Mouse (Mus musculus) left cerebral cortex, adult 11 months (tissue): Measurements from ENCODE around the gene Add3.

ENCODE experiments used
- DNase-seq: peaks from one replicate; pipeline ENCODE4 v3.0.0; 2022; ENCODE audit warnings: low spot score

Gene Add3

GRCm38 (mm10) chr19:53130399-53131175, 9.7 kb upstream of the Add3 start:
- no peak for DNase-seq

DNA sequence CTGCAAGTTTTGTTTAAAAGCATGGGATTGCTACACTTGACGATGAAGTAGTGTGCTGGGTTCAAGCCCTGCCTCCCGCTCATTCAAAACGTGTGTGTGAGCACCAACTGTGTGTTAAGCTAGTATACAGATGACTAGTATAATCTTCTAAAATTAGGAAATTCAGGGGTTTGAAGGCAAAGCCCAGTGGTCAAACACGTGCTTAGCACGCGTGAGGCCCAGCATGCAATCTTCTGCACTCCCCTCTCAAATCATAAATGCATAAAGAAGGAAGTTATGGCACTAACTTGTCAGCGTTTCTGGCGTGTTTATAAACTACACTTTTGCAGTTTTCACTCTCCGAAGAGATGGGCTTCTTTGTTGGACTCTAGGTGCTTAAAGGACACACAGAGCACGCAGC, 7.8 kb upstream of the Add3 start:
- no peak for DNase-seq

DNA sequence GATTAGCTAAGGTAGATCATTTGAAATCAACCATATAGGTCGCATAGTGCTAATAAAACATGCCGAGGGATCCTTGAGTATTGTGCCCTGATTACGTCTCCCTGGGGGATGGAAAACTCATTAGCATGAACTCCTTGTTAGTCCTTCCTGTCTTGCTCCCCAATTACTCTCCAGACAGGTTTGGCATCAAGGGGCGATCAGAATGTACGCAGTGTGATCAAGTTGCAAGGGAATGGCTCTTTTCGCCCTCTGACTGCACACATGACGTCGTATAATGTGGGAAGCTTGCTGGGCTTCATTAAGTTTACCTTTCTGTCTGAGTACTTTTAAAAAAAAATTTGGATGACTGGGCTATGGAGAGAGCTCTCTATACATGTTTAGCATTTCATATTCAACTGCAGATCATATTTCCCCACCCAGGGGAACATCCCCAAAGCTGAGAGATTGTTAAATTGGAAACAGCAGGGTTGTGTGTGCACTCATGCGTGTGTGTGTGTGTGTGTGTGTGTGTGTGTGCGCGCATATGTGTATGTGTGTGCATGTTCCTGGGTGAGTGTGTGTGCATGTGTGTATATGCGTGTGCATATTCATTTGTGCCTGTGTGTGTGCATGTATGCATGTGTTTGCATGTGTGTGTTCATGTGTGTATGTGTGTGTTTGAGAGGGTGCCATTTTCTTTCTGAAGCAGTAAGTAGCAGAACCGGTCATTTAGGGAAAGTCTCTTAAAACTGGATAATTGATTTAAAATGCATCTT, 3.7 kb upstream of the Add3 start:
- DNase-seq: no peak

DNA sequence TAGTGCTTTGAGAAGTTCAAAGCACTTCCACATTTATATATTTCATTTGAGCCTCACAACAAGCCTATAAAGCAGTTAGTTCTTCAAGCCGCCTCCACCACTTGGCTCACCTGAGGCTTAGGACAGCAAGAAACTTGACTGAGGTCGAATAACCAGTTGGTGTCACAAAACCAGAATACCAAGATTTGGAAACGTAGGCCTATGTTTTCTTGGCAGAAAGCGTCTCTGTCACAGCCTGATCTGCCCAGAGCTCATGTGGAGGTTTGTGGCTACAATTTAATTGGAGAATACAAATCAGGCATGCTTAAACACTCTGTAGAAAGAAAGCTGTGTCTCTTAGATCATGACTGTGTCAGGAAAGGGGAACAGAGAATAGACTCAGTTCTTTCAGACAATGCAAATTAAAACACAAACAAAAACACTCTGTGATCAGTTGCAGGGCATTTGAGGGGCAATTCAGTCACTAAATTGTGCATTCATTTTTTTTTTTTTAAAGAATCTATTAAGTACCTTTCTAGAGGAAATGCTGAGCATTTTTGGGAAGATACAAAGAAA, 3.0 kb upstream of the Add3 start:
- no peak for DNase-seq

DNA sequence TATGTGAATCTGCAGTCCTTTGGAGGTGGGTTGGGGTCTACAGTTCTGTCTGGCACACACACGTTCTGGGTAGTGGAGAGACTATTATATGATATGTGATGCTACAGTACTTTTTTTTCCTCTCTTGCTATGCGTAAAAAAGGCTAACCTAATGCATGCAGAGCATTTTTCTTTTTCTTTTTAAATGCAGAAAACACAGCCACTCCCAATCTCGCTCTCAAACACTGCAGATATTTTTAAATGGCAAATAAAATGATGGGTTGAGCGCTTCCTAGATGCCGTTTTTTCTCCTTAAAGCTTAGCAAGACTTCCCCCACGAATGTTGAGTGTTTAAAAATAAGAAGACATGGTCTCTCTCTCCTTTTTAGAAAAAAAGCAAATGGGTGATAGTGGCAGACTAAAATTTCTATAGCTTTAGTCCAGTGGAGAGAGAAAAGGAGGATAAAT, 584 bp downstream of the Add3 start:
- DNase-seq: no peak

DNA sequence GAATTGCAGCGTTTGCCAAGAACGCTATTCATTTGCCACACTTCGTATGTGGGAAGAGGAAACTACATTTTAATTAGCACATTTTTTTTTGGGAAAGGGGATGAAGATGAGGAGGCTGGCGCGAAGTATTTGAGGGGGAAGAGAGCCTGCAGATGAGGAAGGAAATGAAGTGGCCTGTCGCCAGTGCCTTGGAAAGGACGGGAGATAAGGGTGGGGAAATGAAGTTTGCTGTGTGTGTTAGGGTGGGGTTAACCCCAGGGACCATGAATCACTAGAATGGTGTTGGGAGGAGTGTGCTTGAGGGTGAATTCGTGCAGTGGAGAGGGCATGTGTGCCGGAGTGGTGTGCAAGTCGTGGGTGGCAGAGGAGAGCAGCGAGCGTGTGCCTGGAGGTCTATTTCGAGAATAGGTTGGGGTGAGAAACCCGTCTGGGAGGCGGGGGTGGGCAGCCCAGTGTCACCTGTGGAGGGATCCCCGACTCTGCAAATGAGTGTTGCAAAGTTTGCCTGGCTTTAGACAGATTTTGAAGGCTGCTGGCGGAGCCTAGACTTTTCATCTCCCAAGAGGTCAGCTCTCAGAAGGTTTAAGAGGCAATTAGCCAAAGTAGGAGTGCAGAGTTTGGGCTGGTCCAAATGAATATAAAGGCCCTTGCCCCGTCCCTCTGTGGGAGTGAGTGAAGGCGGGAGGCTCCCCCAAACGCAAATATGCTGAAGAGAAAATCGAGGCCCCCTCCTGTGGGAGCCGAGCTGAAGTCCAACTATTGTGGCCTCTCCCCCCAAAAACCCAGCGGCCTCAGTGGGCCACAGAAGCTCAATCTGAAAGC, 1.2 kb downstream of the Add3 start:
- DNase-seq: peak; percentile 59

GRCm38 (mm10) chr19:53142190-53143107, 2.2 kb downstream of the Add3 start:
- DNase-seq: peak; percentile 99

- DNase-seq: no peak
Observed at GRCm38 (mm10) chr19:53143108-53143971, 3.1 kb downstream of the Add3 start.

- DNase-seq: no peak
Observed at GRCm38 (mm10) chr19:53145075-53145474, 4.8 kb downstream of the Add3 start.

GRCm38 (mm10) chr19:53149381-53149780, 9.1 kb downstream of the Add3 start:
- DNase-seq: no peak

GRCm38 (mm10) chr19:53152451-53152850, 12.2 kb downstream of the Add3 start:
- DNase-seq: no peak

DNA sequence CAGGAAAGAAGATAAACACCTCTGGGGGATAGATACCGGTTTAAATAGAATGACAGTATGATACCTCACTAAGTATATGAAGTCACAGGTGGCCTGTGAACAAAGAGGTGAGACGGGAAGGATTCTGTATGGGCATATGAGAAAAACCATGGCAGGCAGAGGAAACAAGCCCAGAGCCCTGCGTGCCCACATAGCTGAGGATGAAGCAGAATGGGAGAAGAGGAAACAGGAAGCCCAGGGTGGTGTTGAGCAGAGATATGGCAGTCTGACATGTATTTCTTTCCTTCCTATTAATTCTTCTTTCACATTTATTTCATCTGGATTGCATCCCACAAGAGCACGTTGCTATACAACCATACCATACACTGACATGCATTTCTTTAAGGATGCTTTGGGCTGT, 12.9 kb downstream of the Add3 start:
- no peak for DNase-seq

GRCm38 (mm10) chr19:53154156-53154555, 13.9 kb downstream of the Add3 start:
- DNase-seq: no peak

DNA sequence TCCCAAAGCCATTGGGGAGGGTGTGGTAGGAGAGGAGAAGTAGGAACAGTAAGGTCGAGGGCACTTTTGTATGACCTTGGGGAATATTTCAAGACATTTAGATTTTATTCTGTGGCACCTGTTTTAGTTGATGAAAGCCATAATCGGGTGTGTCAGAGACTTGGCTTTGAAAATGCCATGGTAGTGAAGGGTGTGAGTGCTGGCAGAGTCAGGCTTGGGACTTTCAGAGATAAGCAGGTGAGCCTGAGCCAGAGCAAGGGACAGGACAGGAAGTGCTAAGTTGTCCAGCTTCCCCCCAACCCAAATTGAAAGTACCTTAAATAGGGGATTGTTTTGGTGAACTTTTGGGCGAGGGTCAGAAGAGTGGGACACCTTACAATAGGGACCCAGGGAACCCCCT, 16.1 kb downstream of the Add3 start:
- no peak for DNase-seq

DNA sequence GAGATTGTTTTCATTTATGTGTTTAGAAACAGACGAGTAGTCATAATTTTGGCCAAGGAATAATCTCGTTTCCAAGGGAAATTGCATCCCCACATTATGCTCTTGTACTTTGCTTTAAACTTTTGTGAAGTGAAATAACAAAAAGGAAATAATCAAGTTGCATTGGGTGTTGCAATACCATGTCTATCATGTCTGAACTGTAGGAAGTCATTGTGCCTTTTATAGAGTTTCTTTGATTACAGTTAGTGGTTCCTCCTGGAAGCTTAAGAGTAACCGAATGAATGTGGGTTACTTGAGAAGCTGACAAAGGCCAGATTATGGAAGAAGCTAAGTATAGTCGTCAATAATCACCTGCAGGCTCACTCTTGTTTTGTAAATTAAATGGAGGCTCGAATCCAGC, 16.9 kb downstream of the Add3 start:
- DNase-seq: no peak

DNA sequence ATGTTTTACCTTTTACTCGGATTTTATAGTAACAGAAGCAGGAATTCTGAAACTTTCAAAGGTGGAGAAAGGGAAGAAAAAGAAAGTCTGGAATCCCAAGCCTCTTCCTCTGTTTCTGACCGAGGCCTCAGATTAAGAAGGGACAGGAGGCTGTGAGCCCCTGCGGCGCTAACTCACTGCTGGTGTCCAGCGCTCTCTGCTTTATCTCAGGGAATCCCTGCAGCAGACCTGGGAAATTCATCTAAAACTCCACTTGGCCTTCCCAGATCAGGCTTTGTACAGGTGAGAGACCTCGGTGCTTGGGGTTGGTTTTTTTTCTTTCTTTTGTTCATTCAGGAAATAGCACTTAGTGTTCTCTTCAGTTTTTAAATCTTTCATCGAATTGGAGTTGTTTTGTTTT, 19.1 kb downstream of the Add3 start:
- DNase-seq: no peak

- DNase-seq: no peak
Observed at GRCm38 (mm10) chr19:53162927-53163326, 22.7 kb downstream of the Add3 start.

DNA sequence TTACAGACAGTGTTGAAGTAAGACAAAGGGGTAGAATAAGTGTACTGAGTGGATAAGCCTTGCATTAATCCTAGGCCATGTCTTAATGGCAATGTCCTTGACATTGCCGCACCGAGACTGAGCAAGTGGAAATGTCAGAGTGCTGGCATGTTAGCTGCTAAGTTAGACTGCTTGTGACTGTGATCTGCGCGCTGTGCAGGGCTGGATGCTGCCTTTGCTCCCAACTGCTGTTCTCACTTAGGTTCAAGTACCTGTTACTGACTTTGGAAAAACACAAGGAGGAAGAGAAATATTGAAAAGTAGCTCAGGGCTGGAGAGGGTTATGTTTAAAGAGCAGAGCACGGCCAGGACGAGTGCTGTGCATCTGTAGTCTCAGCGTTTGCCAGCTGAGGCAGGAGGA, 24.4 kb downstream of the Add3 start:
- no peak for DNase-seq

- peak; percentile 55 for DNase-seq
Observed at GRCm38 (mm10) chr19:53165305-53166240, 25.3 kb downstream of the Add3 start.
